Mouse (Mus musculus) B cell, adult 62 days (primary cell): ENCODE data around the gene Scn7a. TPM values are rescaled to one million over a fixed set of nuclear protein-coding genes. Genes with fewer than 3 reads are reported as not detected.

Experiments used
- total RNA-seq: library from RNA; stranded (reverse); gene quantifications from 4 replicates; pipeline ENCODE4 v1.2.4, GENCODE M21; 2023

Scn7a gene
- total RNA-seq: not detected in 4 replicates

GRCm38 (mm10) chr2:66784765-66785164, at the start of gene Scn7a:
Gene Scn7a (minus strand): TSS chr2:66784914.

GRCm38 (mm10) chr2:66634580-66635359, 149.9 kb downstream of the Scn7a start, which contains the start of gene Scn9a:
Gene Scn9a (minus strand): TSS chr2:66634962.

Other genes starting within 250 kb of the Scn7a start
- not detected in 4 replicates for gene Scn9a, start 150.0 kb downstream of the Scn7a start, total RNA-seq